Mouse (Mus musculus): ENCODE results near the gene Srsf5. TPM values are rescaled to one million over a fixed set of nuclear protein-coding genes. Genes with fewer than 3 reads are reported as not detected.

Srsf5 gene
- polyA plus RNA-seq, 1 experiment from 2014 or later, result 444 TPM

GRCm38 (mm10) chr12:80927518-80927917 is 17.8 kb upstream of the Srsf5 start:
- no peaks in the 10 kb centered on the region for H3K4me1 ChIP-seq (ENCODE audit: control insufficient read depth, insufficient read depth, low read length)
- 75% methylated on average over 1 of the region's 1 CpGs for WGBS
- DNase-seq (ENCODE audit: low spot score, missing footprints) (no peak), ATAC-seq (ENCODE audit: low FRiP score) (no peak)
- H3K4me2 ChIP-seq, result no peak overlapping the region
- no peaks in the 10 kb centered on the region for H3K27me3 ChIP-seq (ENCODE audit: control insufficient read depth, insufficient read depth, low read length)
- H3K9me3 ChIP-seq (ENCODE audit: control insufficient read depth, low read length), result no peaks in the 10 kb centered on the region
- no peak overlapping the region for H3K27ac ChIP-seq (ENCODE audit: low read depth, low read length)
- H3K4me3 ChIP-seq (ENCODE audit: low read depth, low read length), result no peak overlapping the region
- H3K36me3 ChIP-seq (ENCODE audit: control insufficient read depth, insufficient read depth, low read length), result no peaks in the 10 kb centered on the region
- no peak overlapping the region for H3K9ac ChIP-seq (ENCODE audit: low read length)

GRCm38 (mm10) chr12:80928881-80929280 is 16.4 kb upstream of the Srsf5 start:
- Histone ChIP-seq H3K27me3 (ENCODE audit: control insufficient read depth, insufficient read depth, low read length) (no peaks in the 10 kb centered on the region), H3K4me3 (ENCODE audit: low read depth, low read length) (no peak overlapping the region), H3K9me3 (ENCODE audit: control insufficient read depth, low read length) (no peaks in the 10 kb centered on the region), H3K27ac (ENCODE audit: low read depth, low read length) (no peak overlapping the region), H3K36me3 (ENCODE audit: control insufficient read depth, insufficient read depth, low read length) (no peaks in the 10 kb centered on the region), H3K4me2 (no peak overlapping the region), H3K9ac (ENCODE audit: low read length) (no peak overlapping the region), H3K4me1 (ENCODE audit: control insufficient read depth, insufficient read depth, low read length) (no peaks in the 10 kb centered on the region)
- WGBS, result 80% methylated on average over 3 of the region's 3 CpGs
- DNase-seq (ENCODE audit: low spot score, missing footprints), result no peak
- no peak for ATAC-seq (ENCODE audit: low FRiP score)

- H3K4me1 ChIP-seq (ENCODE audit: control insufficient read depth, insufficient read depth, low read length), result no peaks in the 10 kb centered on the region
- H3K36me3 ChIP-seq (ENCODE audit: control insufficient read depth, insufficient read depth, low read length), result no peaks in the 10 kb centered on the region
- no peaks in the 10 kb centered on the region for H3K27me3 ChIP-seq (ENCODE audit: control insufficient read depth, insufficient read depth, low read length)
- H3K4me3 ChIP-seq (ENCODE audit: low read depth, low read length), result no peak overlapping the region
- no peak overlapping the region for H3K27ac ChIP-seq (ENCODE audit: low read depth, low read length)
- no peak overlapping the region for H3K4me2 ChIP-seq
- ATAC-seq (ENCODE audit: low FRiP score), result no peak
- no peak overlapping the region for H3K9ac ChIP-seq (ENCODE audit: low read length)
- DNase-seq (ENCODE audit: low spot score, missing footprints), result no peak
- WGBS, result 86% methylated on average over 7 of the region's 7 CpGs
- no peaks in the 10 kb centered on the region for H3K9me3 ChIP-seq (ENCODE audit: control insufficient read depth, low read length)
These were observed 15.2 kb upstream of the Srsf5 start for GRCm38 (mm10) chr12:80930141-80930540.

GRCm38 (mm10) chr12:80931402-80932140 is 13.7 kb upstream of the Srsf5 start:
- H3K4me3 ChIP-seq (ENCODE audit: low read depth, low read length), result no peak overlapping the region
- no peak overlapping the region for H3K4me2 ChIP-seq
- no peak overlapping the region for H3K9ac ChIP-seq (ENCODE audit: low read length)
- H3K27ac ChIP-seq (ENCODE audit: low read depth, low read length), result no peak overlapping the region
- WGBS, result 86% methylated on average over 3 of the region's 3 CpGs
- no peaks in the 10 kb centered on the region for H3K9me3 ChIP-seq (ENCODE audit: control insufficient read depth, low read length)
- no peaks in the 10 kb centered on the region for H3K4me1 ChIP-seq (ENCODE audit: control insufficient read depth, insufficient read depth, low read length)
- DNase-seq (ENCODE audit: low spot score, missing footprints) (no peak), ATAC-seq (ENCODE audit: low FRiP score) (no peak)
- H3K27me3 ChIP-seq (ENCODE audit: control insufficient read depth, insufficient read depth, low read length), result no peaks in the 10 kb centered on the region
- no peaks in the 10 kb centered on the region for H3K36me3 ChIP-seq (ENCODE audit: control insufficient read depth, insufficient read depth, low read length)

- Histone ChIP-seq H3K36me3 (ENCODE audit: control insufficient read depth, insufficient read depth, low read length) (no peaks in the 10 kb centered on the region), H3K9me3 (ENCODE audit: control insufficient read depth, low read length) (no peaks in the 10 kb centered on the region), H3K27me3 (ENCODE audit: control insufficient read depth, insufficient read depth, low read length) (no peaks in the 10 kb centered on the region), H3K27ac (ENCODE audit: low read depth, low read length) (no peak overlapping the region), H3K4me2 (no peak overlapping the region), H3K4me3 (ENCODE audit: low read depth, low read length) (no peak overlapping the region), H3K9ac (ENCODE audit: low read length) (no peak overlapping the region), H3K4me1 (ENCODE audit: control insufficient read depth, insufficient read depth, low read length) (no peaks in the 10 kb centered on the region)
- no peak for ATAC-seq (ENCODE audit: low FRiP score)
- 97% methylated on average over 1 of the region's 1 CpGs for WGBS
- no peak for DNase-seq (ENCODE audit: low spot score, missing footprints)
These were observed 12.4 kb upstream of the Srsf5 start for GRCm38 (mm10) chr12:80932865-80933264.

- Histone ChIP-seq H3K4me1 (ENCODE audit: control insufficient read depth, insufficient read depth, low read length) (no peaks in the 10 kb centered on the region), H3K9me3 (ENCODE audit: control insufficient read depth, low read length) (no peaks in the 10 kb centered on the region), H3K4me3 (ENCODE audit: low read depth, low read length) (no peak overlapping the region), H3K4me2 (no peak overlapping the region), H3K36me3 (ENCODE audit: control insufficient read depth, insufficient read depth, low read length) (no peaks in the 10 kb centered on the region), H3K9ac (ENCODE audit: low read length) (no peak overlapping the region), H3K27me3 (ENCODE audit: control insufficient read depth, insufficient read depth, low read length) (no peaks in the 10 kb centered on the region), H3K27ac (ENCODE audit: low read depth, low read length) (no peak overlapping the region)
- ATAC-seq (ENCODE audit: low FRiP score) (no peak), DNase-seq (ENCODE audit: low spot score, missing footprints) (no peak)
- 71% methylated on average over 2 of the region's 2 CpGs for WGBS
These were observed 8.6 kb upstream of the Srsf5 start for GRCm38 (mm10) chr12:80936751-80937150.

- no peak overlapping the region for H3K9ac ChIP-seq (ENCODE audit: low read length)
- DNase-seq (ENCODE audit: low spot score, missing footprints), result no peak
- H3K9me3 ChIP-seq (ENCODE audit: control insufficient read depth, low read length), result no peaks in the 10 kb centered on the region
These were observed 7.8 kb upstream of the Srsf5 start for GRCm38 (mm10) chr12:80937331-80938029.

GRCm38 (mm10) chr12:80938642-80939041 is 6.7 kb upstream of the Srsf5 start:
- Histone ChIP-seq H3K27ac (ENCODE audit: low read depth, low read length) (no peak overlapping the region), H3K9me3 (ENCODE audit: control insufficient read depth, low read length) (no peaks in the 10 kb centered on the region), H3K4me2 (no peak overlapping the region), H3K9ac (ENCODE audit: low read length) (no peak overlapping the region), H3K36me3 (ENCODE audit: control insufficient read depth, insufficient read depth, low read length) (no peaks in the 10 kb centered on the region), H3K4me1 (ENCODE audit: control insufficient read depth, insufficient read depth, low read length) (no peaks in the 10 kb centered on the region), H3K4me3 (ENCODE audit: low read depth, low read length) (no peak overlapping the region), H3K27me3 (ENCODE audit: control insufficient read depth, insufficient read depth, low read length) (no peaks in the 10 kb centered on the region)
- WGBS, result 78% methylated on average over 5 of the region's 5 CpGs
- DNase-seq (ENCODE audit: low spot score, missing footprints), result no peak
- no peak for ATAC-seq (ENCODE audit: low FRiP score)

More at GRCm38 (mm10) chr12:80937331-80938029, 7.8 kb upstream of the Srsf5 start:
- WGBS, result 81% methylated on average over 9 of the region's 9 CpGs
- H3K27me3 ChIP-seq (ENCODE audit: control insufficient read depth, insufficient read depth, low read length), result no peaks in the 10 kb centered on the region
- no peaks in the 10 kb centered on the region for H3K36me3 ChIP-seq (ENCODE audit: control insufficient read depth, insufficient read depth, low read length)
- no peak overlapping the region for H3K4me2 ChIP-seq
- no peak overlapping the region for H3K27ac ChIP-seq (ENCODE audit: low read depth, low read length)
- H3K4me3 ChIP-seq (ENCODE audit: low read depth, low read length), result no peak overlapping the region
- ATAC-seq (ENCODE audit: low FRiP score), result no peak
- no peaks in the 10 kb centered on the region for H3K4me1 ChIP-seq (ENCODE audit: control insufficient read depth, insufficient read depth, low read length)

GRCm38 (mm10) chr12:80939165-80939564 is 6.1 kb upstream of the Srsf5 start:
- no peak overlapping the region for H3K27ac ChIP-seq (ENCODE audit: low read depth, low read length)
- 81% methylated on average over 4 of the region's 4 CpGs for WGBS
- no peak for DNase-seq (ENCODE audit: low spot score, missing footprints)
- no peaks in the 10 kb centered on the region for H3K4me1 ChIP-seq (ENCODE audit: control insufficient read depth, insufficient read depth, low read length)
- no peak for ATAC-seq (ENCODE audit: low FRiP score)
- H3K9ac ChIP-seq (ENCODE audit: low read length), result no peak overlapping the region
- no peak overlapping the region for H3K4me2 ChIP-seq
- H3K36me3 ChIP-seq (ENCODE audit: control insufficient read depth, insufficient read depth, low read length), result no peaks in the 10 kb centered on the region
- no peaks in the 10 kb centered on the region for H3K9me3 ChIP-seq (ENCODE audit: control insufficient read depth, low read length)
- no peaks in the 10 kb centered on the region for H3K27me3 ChIP-seq (ENCODE audit: control insufficient read depth, insufficient read depth, low read length)
- H3K4me3 ChIP-seq (ENCODE audit: low read depth, low read length), result no peak overlapping the region

Measured in midbrain, embryonic 11.5 days (tissue).